Mouse (Mus musculus) heart, embryonic 16.5 days (tissue): ENCODE measurements around the gene Gm49366. TPM values are rescaled to one million over a fixed set of nuclear protein-coding genes. Genes with fewer than 3 reads are reported as not detected.
"Not testable (repeated sequence)": the region's sequence is repeated elsewhere in the genome, so short reads cannot be mapped to it uniquely, and the experiment has no call there.

Experiments used
- ATAC-seq: fragments of 200-750 bp; cut with Nextera tagmentation; replicated peaks from 2 replicates; pipeline ENCODE4 v1.8.0; 2017; ENCODE audit warnings: moderate number of reproducible peaks; ENCODE audit not compliant: insufficient read depth, low FRiP score; ENCODE audit errors: extremely low read depth
- H3K27ac ChIP-seq: fragments of 300-500 bp; sonication (generic); 2 replicates; pipeline ENCODE4 v1.5.1; 2014; ENCODE audit warnings: mild to moderate bottlenecking, low read length, control low read depth, moderate library complexity
- H3K27me3 ChIP-seq: fragments of 300-500 bp; sonication (generic); 2 replicates; pipeline ENCODE4 v1.6.1; 2014; ENCODE audit warnings: low read length, mixed read lengths; ENCODE audit not compliant: control insufficient read depth, insufficient read depth
- H3K36me3 ChIP-seq: fragments of 300-500 bp; sonication (generic); 2 replicates; pipeline ENCODE4 v1.6.1; 2014; ENCODE audit not compliant: control insufficient read depth, insufficient read depth
- H3K4me1 ChIP-seq: fragments of 300-500 bp; sonication (generic); 2 replicates; pipeline ENCODE4 v1.6.1; 2014; ENCODE audit warnings: low read length, mixed read lengths; ENCODE audit not compliant: control insufficient read depth, insufficient read depth
- H3K4me2 ChIP-seq: fragments of 300-500 bp; sonication (generic); 2 replicates; pipeline ENCODE4 v1.6.1; 2014; ENCODE audit warnings: low read depth, mild to moderate bottlenecking, control low read depth, low read length
- H3K4me3 ChIP-seq: fragments of 300-500 bp; sonication (generic); 2 replicates; pipeline ENCODE4 v1.5.1; 2014; ENCODE audit warnings: mild to moderate bottlenecking, control low read depth, low read length
- H3K9ac ChIP-seq: fragments of 300-500 bp; sonication (generic); 2 replicates; pipeline ENCODE4 v1.6.1; 2014; ENCODE audit warnings: low read length, control low read depth
- H3K9me3 ChIP-seq: fragments of 300-500 bp; sonication (generic); replicated peaks from 2 replicates; pipeline ENCODE4 v1.6.1; 2016; ENCODE audit warnings: low read length; ENCODE audit not compliant: control insufficient read depth
- WGBS: fragments of 180-500 bp; shearing (Covaris S2); extraction: QIAGEN DNeasy Blood & Tissue Kit; methylation state at CpG from one replicate; pipeline ENCODE4 v1.1.7; 2014; 5-methylcytosine and 5-hydroxymethylcytosine counted together
- polyA plus RNA-seq: library from polyadenylated mRNA; unstranded; fragments of >200 nt; fragmentation: Nextera tagmentation; extraction: Ambion mirVana; gene quantifications from 2 replicates; pipeline ENCODE4 v1.2.1, GENCODE M21; 2015

The Gm49366 gene
- not detected in 2 replicates for polyA plus RNA-seq

- not testable (repeated sequence) for H3K27ac ChIP-seq, H3K36me3 ChIP-seq, ATAC-seq, H3K27me3 ChIP-seq, H3K9me3 ChIP-seq, H3K4me1 ChIP-seq
- H3K4me3 ChIP-seq: peak within 1 kb of the TSS; percentile 56
- H3K4me2 ChIP-seq: peak within 1 kb of the TSS; percentile 76
- 3% methylated on average over 39 of the region's 39 CpGs for WGBS
- H3K9ac ChIP-seq: peak within 1 kb of the TSS; percentile 73
Observed at GRCm38 (mm10) chr12:84038691-84039111, at the start of gene Gm49366. Gene Gm49366, plus strand, starts transcription at chr12:84038935.

GRCm38 (mm10) chr12:83989378-83989777 is 49.4 kb upstream of the Gm49366 start:
- H3K4me2 ChIP-seq: peak overlapping the region; percentile 67

DNA sequence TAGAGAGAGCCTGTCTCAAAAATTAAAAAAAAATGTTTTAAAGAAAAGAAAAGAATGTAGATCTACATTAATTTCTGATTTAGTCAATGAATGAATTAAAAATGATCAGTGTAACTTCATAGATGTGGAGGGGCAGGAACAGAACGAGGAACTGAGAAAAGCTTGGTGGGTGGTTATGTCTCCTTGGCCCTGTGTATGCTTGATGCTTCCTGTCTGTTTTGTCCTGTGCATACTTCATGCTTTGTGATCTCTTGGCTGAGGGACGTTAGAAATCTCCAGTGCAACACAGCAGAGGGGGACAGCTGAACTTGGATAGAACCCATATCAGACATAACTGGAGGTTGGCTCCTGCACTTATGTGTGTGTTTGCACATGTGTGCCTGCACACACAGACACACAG is 41.5 kb upstream of the Gm49366 start:
- no peak for ATAC-seq
- H3K9ac ChIP-seq: no peak overlapping the region
- peaks cover 16% of the 10 kb centered on the region for H3K4me1 ChIP-seq
- H3K4me2 ChIP-seq: no peak overlapping the region
- H3K27ac ChIP-seq: no peak overlapping the region
- H3K36me3 ChIP-seq: peaks cover 12% of the 10 kb centered on the region
- peaks cover 6% of the 10 kb centered on the region; the same call in 1 of the 2 replicates for H3K9me3 ChIP-seq
- no peak overlapping the region for H3K4me3 ChIP-seq
- 57% methylated on average over 2 of the region's 2 CpGs for WGBS
- no peaks in the 10 kb centered on the region for H3K27me3 ChIP-seq

More at GRCm38 (mm10) chr12:83989378-83989777, 49.4 kb upstream of the Gm49366 start:
- peaks cover 10% of the 10 kb centered on the region for H3K36me3 ChIP-seq
- H3K27ac ChIP-seq: no peak overlapping the region
- WGBS: 96% methylated on average over 4 of the region's 4 CpGs
- no peaks in the 10 kb centered on the region for H3K27me3 ChIP-seq
- H3K9ac ChIP-seq: no peak overlapping the region
- ATAC-seq: no peak
- H3K9me3 ChIP-seq: 0 out of 2 replicates have a peak, but pooled peaks cover 2% of the 10 kb centered on the region
- H3K4me3 ChIP-seq: no peak overlapping the region
- H3K4me1 ChIP-seq: peaks cover 14% of the 10 kb centered on the region

GRCm38 (mm10) chr12:83998341-83999107 is 40.2 kb upstream of the Gm49366 start:
- Histone ChIP-seq H3K4me3 (no peak overlapping the region), H3K27me3 (no peaks in the 10 kb centered on the region), H3K9ac (peak overlapping the region; percentile 1; the same call in 1 of the 2 replicates), H3K9me3 (peaks cover 9% of the 10 kb centered on the region; the same call in 1 of the 2 replicates), H3K27ac (peak overlapping the region; percentile 88), H3K4me1 (peaks cover 16% of the 10 kb centered on the region), H3K4me2 (no peak overlapping the region; the same call in 1 of the 2 replicates), H3K36me3 (peaks cover 7% of the 10 kb centered on the region)
- ATAC-seq: 0 out of 2 replicates have a peak, but pooled peaks have one; percentile 29
- WGBS: 39% methylated on average over 11 of the region's 11 CpGs

- H3K4me3 ChIP-seq, H3K27me3 ChIP-seq, H3K9me3 ChIP-seq, H3K36me3 ChIP-seq: not testable (repeated sequence)
- peak; percentile 89 for ATAC-seq
- WGBS: 12% methylated on average over 8 of the region's 8 CpGs
- H3K9ac ChIP-seq: peak overlapping the region; percentile 20; the same call in 1 of the 2 replicates
- H3K4me1 ChIP-seq: peaks cover 16% of the 10 kb centered on the region
- peak overlapping the region; percentile 88 for H3K27ac ChIP-seq
- H3K4me2 ChIP-seq: peak overlapping the region; percentile 47
Observed at GRCm38 (mm10) chr12:83999237-83999636, 39.5 kb upstream of the Gm49366 start.

GRCm38 (mm10) chr12:84000418-84000817 is 38.3 kb upstream of the Gm49366 start:
- Histone ChIP-seq H3K4me2 (no peak overlapping the region), H3K9me3 (peaks cover 6% of the 10 kb centered on the region; the same call in 1 of the 2 replicates), H3K27me3 (no peaks in the 10 kb centered on the region), H3K4me3 (no peak overlapping the region), H3K36me3 (no peaks in the 10 kb centered on the region), H3K27ac (no peak overlapping the region; the same call in 1 of the 2 replicates), H3K4me1 (peaks cover 16% of the 10 kb centered on the region), H3K9ac (no peak overlapping the region)
- no peak for ATAC-seq
- 38% methylated on average over 3 of the region's 3 CpGs for WGBS

GRCm38 (mm10) chr12:84003866-84004265 is 34.9 kb upstream of the Gm49366 start:
- Histone ChIP-seq H3K9ac (no peak overlapping the region), H3K36me3 (no peaks in the 10 kb centered on the region), H3K4me1 (peaks cover 16% of the 10 kb centered on the region), H3K27ac (no peak overlapping the region), H3K27me3 (no peaks in the 10 kb centered on the region), H3K4me3 (no peak overlapping the region), H3K9me3 (peaks cover 6% of the 10 kb centered on the region; the same call in 1 of the 2 replicates), H3K4me2 (no peak overlapping the region)
- ATAC-seq: no peak
- 86% methylated on average over 1 of the region's 1 CpGs for WGBS

DNA sequence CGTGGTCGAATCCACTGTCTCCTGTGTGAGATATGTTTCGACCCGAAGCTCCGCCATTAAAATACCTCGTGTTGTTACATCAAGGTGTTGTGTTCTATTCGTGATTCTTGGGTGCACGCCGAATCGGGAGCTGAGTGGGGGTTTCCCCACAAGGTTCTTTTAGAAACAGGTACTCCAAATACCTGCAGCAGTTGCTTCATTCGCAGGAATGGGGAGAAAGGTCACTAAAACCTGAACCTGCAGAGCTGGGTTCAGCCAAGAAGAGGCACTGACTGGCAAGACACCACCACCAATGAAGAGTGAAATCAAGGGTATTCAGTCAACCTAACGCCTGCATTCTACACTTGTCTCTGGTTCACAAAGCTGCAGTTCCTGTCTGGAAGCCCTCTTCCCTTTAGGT is 30.5 kb upstream of the Gm49366 start:
- H3K36me3 ChIP-seq: no peaks in the 10 kb centered on the region
- H3K27me3 ChIP-seq: no peaks in the 10 kb centered on the region
- no peak overlapping the region for H3K4me3 ChIP-seq
- H3K4me2 ChIP-seq: no peak overlapping the region
- H3K9ac ChIP-seq: no peak overlapping the region
- ATAC-seq: no peak
- H3K9me3 ChIP-seq: no peaks in the 10 kb centered on the region
- peak overlapping the region; percentile 4; the same call in 1 of the 2 replicates for H3K27ac ChIP-seq
- 85% methylated on average over 12 of the region's 12 CpGs for WGBS
- peaks cover 14% of the 10 kb centered on the region for H3K4me1 ChIP-seq

DNA sequence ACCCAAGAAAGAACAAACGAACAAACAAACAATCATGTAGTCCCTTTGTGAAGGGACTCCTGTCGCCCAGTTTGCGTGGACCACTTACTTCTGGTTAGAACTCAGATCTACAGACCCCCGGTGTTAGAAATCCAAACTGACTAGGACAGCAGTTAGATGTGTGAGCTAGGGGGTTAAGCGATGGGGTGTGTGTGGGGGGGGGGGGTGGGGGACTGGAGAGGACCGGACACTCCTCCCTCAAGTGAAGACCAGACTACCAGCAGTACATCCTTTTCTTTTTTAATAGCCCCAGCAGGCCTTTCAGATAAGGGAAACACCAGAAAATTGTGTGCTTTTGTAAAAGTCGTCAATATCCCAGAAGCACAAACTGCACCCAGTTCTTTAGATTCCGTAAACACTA is 30.0 kb upstream of the Gm49366 start:
- H3K27ac ChIP-seq: peak overlapping the region; percentile 61
- no peaks in the 10 kb centered on the region for H3K36me3 ChIP-seq
- peak overlapping the region; percentile 73 for H3K9ac ChIP-seq
- H3K4me3 ChIP-seq: peak overlapping the region; percentile 58; the same call in 1 of the 2 replicates
- peak overlapping the region; percentile 66 for H3K4me2 ChIP-seq
- WGBS: 60% methylated on average over 8 of the region's 8 CpGs
- no peaks in the 10 kb centered on the region for H3K9me3 ChIP-seq
- no peak for ATAC-seq
- peaks cover 14% of the 10 kb centered on the region for H3K4me1 ChIP-seq
- no peaks in the 10 kb centered on the region for H3K27me3 ChIP-seq
